Mouse (Mus musculus): ENCODE measurements at regions not wholly inside any gene's neighbourhood (a gene's known extent, or its start where the extent isn't known, plus 50 kb on each side); places are given as distances from the start of the nearest gene placed in this dataset.
"Not testable (repeated sequence)": the region's sequence is repeated elsewhere in the genome, so short reads cannot be mapped to it uniquely, and the experiment has no call there.

- no peak for DNase-seq
Observed at GRCm38 (mm10) chr3:21760516-21761218, 315.8 kb upstream of the Tbl1xr1 start.

GRCm38 (mm10) chr3:21761219-21761600 lies 315.2 kb upstream of the Tbl1xr1 start:
- DNase-seq: no peak

- no peak for DNase-seq
Observed at GRCm38 (mm10) chr3:21761909-21762308, 314.5 kb upstream of the Tbl1xr1 start.

GRCm38 (mm10) chr3:21768081-21768480 lies 308.4 kb upstream of the Tbl1xr1 start:
- DNase-seq: no peak

- DNase-seq: no peak
Observed at GRCm38 (mm10) chr3:21769920-21770547, 306.4 kb upstream of the Tbl1xr1 start.

GRCm38 (mm10) chr3:21771752-21772298 lies 304.6 kb upstream of the Tbl1xr1 start:
- DNase-seq: no peak

GRCm38 (mm10) chr3:21774172-21774842 lies 302.1 kb upstream of the Tbl1xr1 start:
- DNase-seq: no peak

GRCm38 (mm10) chr3:21778789-21779188 lies 297.7 kb upstream of the Tbl1xr1 start:
- no peak for DNase-seq

- no peak for DNase-seq
Observed at GRCm38 (mm10) chr3:21791983-21792631, 284.3 kb upstream of the Tbl1xr1 start.

- no peak for DNase-seq
Observed at GRCm38 (mm10) chr3:21798139-21798538, 278.3 kb upstream of the Tbl1xr1 start.

GRCm38 (mm10) chr3:21803886-21804285 lies 272.6 kb upstream of the Tbl1xr1 start:
- DNase-seq: not testable (repeated sequence)

- DNase-seq: peak in 1 of 2 experiments; percentile 11
Observed at GRCm38 (mm10) chr3:21806494-21807157, 269.8 kb upstream of the Tbl1xr1 start.

- no peak for DNase-seq
Observed at GRCm38 (mm10) chr3:21808539-21808938, 267.9 kb upstream of the Tbl1xr1 start.

- DNase-seq: no peak
Observed at GRCm38 (mm10) chr3:21809769-21810470, 266.5 kb upstream of the Tbl1xr1 start.

- no peak for DNase-seq
Observed at GRCm38 (mm10) chr3:21813401-21813800, 263.1 kb upstream of the Tbl1xr1 start.

- no peak for DNase-seq
Observed at GRCm38 (mm10) chr3:21816968-21817858, 259.2 kb upstream of the Tbl1xr1 start.

GRCm38 (mm10) chr3:21819030-21819429 lies 257.4 kb upstream of the Tbl1xr1 start:
- DNase-seq: no peak

- no peak for DNase-seq
Observed at GRCm38 (mm10) chr3:21820051-21820598, 256.3 kb upstream of the Tbl1xr1 start.

- no peak for DNase-seq
Observed at GRCm38 (mm10) chr3:21822675-21823074, 253.8 kb upstream of the Tbl1xr1 start.

GRCm38 (mm10) chr3:21823331-21823730 lies 253.1 kb upstream of the Tbl1xr1 start:
- DNase-seq: no peak

Measured in B cell, adult 2 months (primary cell).